Mouse (Mus musculus) urinary bladder, adult 18-20 months (tissue): Measurements from ENCODE around the gene Cstf1.

Source experiments
- DNase-seq, 2 experiments: peaks; one replicate each; pipeline ENCODE4 v3.0.0; 2022; ENCODE audit warnings: low spot score in 2 of 2, mixed read lengths in 2 of 2

Gene Cstf1

GRCm38 (mm10) chr2:172376551-172376950 lies 6.1 kb downstream of the Cstf1 start:
- DNase-seq: no peak

GRCm38 (mm10) chr2:172376999-172377515 lies 6.6 kb downstream of the Cstf1 start:
- no peak for DNase-seq

DNA sequence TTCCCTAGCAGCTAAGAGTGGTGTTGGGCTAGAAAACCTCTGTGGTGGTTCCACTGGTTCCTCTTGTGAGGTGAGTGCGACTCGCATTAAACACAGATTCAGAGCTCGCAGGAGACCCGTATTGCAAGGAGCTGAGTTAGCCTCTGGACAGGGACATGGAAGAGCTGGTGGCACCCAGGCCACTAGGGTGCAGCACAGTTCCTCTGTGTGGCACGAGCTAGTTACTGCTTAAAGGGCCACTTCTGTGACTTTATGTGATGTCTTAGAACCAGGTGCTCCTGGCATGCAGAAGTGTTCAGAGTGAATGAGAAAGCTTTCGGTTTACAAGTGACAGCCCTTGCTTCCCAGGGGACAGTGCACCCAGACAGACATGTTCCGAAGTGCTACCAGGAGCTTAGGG lies 7.9 kb downstream of the Cstf1 start:
- DNase-seq: no peak

DNA sequence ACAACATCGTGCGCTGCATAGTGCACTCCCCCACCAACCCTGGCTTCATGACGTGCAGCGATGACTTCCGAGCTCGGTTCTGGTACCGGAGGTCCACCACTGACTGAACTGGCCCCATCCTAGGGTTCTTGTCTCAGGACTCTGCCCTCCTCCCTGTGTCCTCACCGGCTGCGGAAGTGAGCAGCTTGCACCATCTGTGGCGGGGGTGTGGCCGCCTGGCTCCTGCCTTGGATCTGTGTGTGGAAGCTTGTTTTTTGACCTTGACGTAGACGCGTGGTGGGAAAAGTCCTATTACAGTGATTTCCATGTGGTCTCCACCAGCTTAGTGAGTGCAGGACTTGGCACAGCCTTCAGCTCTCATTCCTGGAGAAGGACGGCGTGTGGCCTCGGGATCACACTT lies 10.0 kb downstream of the Cstf1 start:
- DNase-seq: no peak

- DNase-seq: no peak
These were observed 10.9 kb downstream of the Cstf1 start for GRCm38 (mm10) chr2:172381341-172381740.

- no peak for DNase-seq
These were observed 11.4 kb downstream of the Cstf1 start for GRCm38 (mm10) chr2:172381898-172382297.

GRCm38 (mm10) chr2:172384715-172385114 lies 14.2 kb downstream of the Cstf1 start:
- DNase-seq: no peak

DNA sequence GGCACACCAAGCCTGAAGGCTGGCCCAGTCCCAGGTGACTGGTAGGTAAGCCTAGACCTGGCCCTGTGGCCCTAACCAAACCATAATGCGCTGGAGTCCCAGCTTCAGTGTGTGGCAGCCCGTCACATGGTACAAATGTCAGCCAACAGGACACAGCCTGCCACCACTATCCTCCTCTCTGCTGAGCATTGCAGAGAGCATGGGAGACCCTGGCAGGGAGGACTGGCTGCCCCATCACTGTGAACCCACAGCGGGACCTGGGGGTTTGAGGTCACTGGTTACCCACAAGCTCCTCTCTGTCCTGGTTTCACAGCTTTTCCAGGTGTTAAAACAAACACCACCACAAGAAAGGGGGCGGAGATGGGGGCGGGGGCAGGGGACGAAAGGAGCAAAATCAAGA lies 19.9 kb downstream of the Cstf1 start:
- no peak for DNase-seq

GRCm38 (mm10) chr2:172392041-172392521 lies 21.6 kb downstream of the Cstf1 start:
- DNase-seq: no peak

- DNase-seq: no peak
These were observed 23.0 kb downstream of the Cstf1 start, which contains the start of gene Cass4 for GRCm38 (mm10) chr2:172393391-172394051. Gene Cass4, plus strand, starts transcription at chr2:172393794.

- no peak for DNase-seq
These were observed 23.5 kb downstream of the Cstf1 start for GRCm38 (mm10) chr2:172394052-172394392.

- no peak for DNase-seq
These were observed 24.2 kb downstream of the Cstf1 start for GRCm38 (mm10) chr2:172394671-172395070.

DNA sequence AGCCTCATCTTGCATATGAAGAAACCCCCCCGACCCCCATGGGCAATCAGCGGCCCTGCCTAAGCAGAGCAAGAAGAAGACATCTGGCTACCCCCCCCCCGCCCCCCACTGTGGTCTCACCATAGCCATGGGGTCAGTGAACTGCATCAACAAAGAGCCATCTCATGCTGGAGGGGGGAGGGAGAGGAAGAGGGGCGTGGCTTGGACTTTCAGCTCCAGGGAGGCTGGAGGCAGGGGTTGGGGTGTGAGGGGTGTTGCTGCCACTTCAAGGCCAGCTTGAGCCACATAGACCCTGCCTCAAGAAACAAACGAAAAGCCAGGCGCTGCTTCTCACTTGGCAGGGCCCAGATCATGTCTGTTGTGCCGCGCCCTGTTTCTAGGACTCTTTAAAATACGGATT lies 25.5 kb downstream of the Cstf1 start:
- no peak for DNase-seq

DNA sequence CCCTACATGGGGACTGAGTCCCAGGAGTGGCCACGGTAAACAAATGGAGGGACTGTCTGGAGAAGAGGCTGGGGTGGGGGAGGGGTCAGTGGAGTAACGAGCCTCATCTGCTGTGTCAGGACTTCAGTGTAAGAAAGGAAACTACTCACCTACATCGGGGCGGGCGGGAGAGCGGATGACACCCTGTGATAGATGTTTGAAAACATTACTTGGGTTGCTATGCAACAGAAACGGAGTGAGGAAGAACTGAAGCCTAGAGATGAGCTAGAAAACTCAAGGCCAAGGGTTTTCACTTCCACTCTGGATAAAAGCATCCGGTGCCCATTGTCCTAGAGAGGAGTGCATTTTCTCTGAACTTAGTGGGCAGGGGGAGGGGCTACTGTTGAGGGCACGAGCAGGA lies 29.4 kb downstream of the Cstf1 start:
- DNase-seq: no peak

DNA sequence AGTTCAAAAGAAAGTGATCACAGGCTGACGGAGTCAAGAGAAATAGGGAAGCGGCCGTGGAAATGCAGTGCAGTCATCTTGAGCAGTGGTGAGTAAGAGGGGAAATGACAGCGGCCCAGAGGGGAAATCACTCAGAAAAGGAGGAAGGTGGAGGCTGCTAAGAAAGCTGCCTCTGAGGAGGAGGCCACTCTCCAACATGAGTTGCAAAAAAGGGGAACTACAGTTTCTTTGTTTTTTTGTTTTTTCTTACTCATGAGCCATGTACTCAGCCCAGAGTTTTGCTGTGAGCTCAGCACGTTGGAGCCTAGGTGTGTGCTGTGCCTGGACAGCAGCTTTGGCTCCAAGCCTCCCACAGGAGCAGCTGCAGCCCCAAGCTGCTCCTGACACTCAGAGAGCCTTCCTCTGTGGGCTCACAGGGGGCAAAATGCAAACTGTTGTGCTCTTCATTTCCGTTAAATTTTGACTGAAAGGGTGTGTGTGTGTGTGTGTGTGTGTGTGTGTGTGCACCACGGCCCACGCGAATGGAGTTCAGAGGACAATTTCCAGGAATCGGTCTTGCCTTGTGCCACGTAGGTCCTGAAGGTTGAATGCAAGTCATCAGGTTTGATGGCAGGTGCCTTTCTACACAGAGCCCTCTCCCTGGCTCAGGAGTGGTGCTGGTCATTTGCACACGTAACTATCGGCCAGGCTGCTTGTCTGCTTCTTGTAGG lies 30.8 kb downstream of the Cstf1 start:
- no peak for DNase-seq

GRCm38 (mm10) chr2:172404239-172404638 lies 33.8 kb downstream of the Cstf1 start:
- DNase-seq: no peak

DNA sequence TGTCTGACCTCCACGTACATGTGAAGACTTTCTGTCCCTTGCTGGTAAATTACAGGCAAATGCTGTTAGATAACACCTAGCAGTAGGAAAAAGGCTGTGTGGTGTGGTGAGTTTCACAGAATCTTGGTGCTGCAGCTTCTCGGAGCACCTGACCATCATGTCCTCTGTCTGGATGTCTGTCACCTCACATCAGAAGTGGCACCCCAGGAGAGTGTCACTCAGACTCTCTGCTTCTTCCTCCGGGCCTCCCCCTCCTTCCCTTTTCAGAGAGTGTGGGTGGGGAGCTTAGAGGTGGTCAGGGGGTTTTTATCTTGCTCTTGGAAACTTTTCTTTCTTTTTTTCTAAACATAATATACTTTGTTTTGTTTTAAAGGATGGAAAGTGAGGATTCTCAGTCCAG lies 34.5 kb downstream of the Cstf1 start:
- no peak for DNase-seq

GRCm38 (mm10) chr2:172406173-172406572 lies 35.7 kb downstream of the Cstf1 start:
- no peak for DNase-seq

DNA sequence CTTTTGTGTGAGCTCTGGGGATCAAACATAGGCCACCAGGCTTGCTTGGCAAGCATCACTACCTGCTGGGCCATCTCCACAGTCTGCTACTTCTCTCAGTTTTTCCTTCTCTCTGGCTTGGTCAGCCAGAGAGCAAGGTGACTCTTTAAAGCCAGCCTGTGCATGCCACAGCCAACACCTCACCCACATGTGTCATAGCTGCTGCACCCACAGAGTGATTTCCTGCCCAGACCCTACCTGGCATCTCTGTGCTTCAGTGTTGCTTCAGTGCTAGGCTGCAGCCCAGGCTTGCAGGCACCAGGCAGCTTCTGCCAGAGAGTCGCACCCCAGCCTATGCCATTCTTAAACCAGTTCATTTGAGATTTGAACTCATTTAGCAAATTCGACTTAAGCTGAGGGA lies 37.0 kb downstream of the Cstf1 start:
- DNase-seq: peak in 1 of 2 experiments; percentile 40

DNA sequence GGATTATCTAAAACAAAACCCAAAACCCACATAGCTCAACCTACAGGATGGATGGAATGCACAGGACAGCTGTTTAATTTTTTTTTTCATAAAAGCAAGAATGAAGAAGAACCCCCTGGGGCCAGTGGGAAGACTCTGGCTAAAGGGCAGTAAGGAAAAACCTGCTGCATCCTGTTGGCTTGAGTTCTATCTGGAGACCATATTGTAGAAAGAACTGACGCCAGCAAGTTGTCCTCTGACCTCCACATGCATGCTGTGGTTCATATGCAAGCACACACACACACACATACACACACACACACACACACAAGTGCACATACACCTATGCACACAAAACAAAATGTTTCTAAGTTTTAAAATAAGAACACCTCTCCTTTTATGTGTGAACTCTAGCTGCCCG lies 40.2 kb downstream of the Cstf1 start:
- no peak for DNase-seq

- DNase-seq: no peak
These were observed 40.6 kb downstream of the Cstf1 start for GRCm38 (mm10) chr2:172411091-172411490.

DNA sequence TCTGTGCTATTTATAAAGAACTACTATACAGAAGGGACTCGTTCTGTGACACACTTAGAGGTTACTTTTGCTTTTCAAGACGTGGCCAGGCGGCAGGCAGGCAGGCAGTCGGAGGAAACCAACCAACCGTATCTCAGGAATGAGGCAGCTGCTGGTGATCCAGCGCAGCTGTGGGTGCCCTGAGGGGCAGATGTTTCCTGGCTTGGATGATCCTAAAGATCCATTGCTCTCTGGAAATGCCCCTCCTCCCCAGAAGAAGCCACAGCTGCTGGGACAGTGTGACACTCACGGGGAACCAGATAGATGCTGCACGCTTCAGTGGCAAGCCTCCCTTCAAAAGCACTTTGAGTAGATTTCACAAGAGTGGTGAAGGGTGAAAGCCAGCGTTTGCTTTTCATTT lies 42.0 kb downstream of the Cstf1 start:
- no peak for DNase-seq

GRCm38 (mm10) chr2:172413273-172413672 lies 42.8 kb downstream of the Cstf1 start:
- DNase-seq: no peak
